Mouse (Mus musculus) testis, postnatal 10 days (tissue): ENCODE measurements around the gene Ttll3.

Experiments used
- DNase-seq: peaks from one replicate; pipeline ENCODE4 v3.0.0; 2021; ENCODE audit warnings: low spot score

The Ttll3 gene

DNA sequence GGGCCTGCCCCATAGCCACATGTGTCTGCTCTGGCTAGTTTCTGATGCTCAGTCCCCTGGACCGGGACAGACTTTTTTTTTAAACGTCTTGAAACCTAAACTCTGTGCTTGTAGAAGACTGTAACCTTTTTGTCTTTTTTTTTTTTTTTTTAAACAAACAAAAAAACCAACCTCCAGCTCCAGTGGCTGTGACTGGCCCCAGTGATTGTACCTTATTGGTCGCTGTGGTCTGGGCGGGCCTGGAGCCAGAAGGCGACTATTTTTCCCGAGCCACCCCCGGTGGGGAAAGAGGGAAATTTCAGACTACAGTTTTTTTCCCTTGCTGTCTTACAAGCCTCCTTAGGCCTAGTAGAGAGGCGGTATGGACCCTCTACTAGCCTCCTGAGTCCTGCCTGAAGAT, at the start of gene Ttll3:
Ttll3 (plus strand) TSS at position 301 of the 400 bp plus-strand sequence.
- DNase-seq, result no peak

DNA sequence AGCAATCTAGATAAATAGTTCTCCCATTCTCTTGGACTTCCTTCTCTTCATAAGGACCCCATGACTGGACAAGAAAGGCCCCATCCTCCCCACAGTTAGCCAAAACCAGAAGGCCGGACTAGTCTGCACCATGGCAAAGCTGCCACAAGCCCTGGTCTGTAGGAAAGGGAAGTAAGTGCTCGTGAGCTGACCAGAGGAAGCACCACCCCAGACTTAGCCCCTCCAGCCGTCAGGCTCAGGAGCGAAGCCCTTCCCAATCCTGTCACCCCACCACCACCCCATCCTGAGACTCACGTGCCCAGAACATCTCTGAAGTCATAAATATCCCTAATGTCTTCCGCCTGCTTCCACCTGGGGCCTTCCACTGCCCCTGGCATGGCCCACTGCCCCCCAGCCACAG, 47.5 kb upstream of the Ttll3 start:
- no peak for DNase-seq

DNA sequence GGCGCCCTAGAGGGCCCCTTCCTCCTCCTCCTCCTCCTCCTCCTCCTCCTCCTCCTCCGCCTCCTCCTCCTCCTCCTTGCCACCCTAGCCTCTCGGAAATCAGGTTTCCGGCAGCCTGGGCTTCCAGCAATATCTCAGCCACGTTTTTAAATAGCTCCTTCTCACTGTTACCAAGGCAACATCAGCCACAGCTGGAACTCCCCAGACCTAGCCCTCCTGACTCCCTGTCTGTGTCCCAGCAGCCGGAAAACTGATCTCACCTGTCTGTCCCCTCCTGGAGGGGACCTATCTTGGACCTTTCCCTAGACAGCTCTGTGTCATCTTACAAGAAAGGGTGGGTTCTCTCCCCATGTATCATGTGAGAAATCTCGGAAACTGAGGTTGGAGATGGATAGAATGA, 46.8 kb upstream of the Ttll3 start:
- no peak for DNase-seq

DNA sequence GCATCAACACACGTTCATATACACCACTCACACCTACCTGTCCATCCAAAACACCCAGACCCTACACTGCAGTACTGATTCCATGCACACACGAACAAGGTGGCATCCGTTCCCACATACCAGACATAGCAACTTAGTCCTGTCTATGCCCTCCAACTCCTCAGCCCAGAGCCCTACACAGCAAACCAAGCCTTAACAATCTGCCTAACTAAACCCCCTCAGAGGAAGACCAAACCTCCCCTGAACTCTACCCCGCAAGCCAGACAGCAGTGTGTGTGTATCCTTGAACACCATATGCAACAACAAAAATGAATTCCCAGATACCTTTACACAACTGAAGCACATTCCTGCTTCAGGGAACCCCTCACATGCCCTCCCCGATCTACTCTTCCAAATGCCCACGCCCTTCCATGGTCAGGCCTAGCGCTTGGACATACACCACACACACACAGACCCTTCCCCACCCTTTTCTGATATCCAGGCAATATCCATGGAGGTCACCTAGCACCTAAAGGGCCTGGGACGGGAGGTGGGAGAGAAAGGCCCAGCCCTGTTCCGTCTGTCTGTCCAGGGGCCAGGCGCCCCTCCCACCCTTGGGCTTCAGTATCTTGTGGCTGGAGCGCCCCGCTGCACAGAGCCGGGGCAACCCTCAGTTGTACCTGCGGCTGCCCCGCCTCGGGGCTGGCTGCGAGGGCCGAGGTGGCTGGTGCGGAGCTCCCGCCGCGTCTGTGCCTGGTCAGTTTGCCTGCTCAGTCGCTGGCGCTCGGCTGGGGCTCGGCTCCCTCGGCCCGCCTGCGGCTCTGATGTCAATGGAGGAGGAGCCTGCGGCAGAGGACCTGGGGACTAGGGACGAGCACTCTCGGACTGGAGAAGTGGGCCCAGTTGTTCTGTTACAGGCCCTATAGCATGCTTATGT, 45.6 kb upstream of the Ttll3 start, which contains the start of gene Camk1:
Camk1 (minus strand) TSS at position 808 of the 916 bp plus-strand sequence.
- DNase-seq, result peak; percentile 78

DNA sequence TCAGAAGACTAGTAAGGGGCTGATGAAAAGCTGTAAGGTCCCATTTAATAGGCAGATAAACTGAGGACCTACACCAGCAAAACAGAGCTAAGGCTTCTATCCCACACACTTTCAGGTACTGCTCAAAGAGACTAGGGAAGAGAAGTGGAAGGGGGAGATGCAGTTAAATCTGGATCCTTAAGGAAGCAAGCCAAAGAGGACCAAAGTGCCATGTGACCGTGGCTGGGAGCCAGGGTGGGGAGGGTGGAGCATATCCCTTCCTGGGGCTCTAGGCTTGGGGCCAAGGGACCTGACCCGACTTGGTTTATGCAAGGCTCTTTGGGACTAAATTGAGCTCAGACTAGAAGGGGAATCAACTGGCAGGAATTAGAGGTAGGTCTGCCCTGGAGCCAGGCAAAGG, 44.7 kb upstream of the Ttll3 start:
- DNase-seq, result peak; percentile 78

DNA sequence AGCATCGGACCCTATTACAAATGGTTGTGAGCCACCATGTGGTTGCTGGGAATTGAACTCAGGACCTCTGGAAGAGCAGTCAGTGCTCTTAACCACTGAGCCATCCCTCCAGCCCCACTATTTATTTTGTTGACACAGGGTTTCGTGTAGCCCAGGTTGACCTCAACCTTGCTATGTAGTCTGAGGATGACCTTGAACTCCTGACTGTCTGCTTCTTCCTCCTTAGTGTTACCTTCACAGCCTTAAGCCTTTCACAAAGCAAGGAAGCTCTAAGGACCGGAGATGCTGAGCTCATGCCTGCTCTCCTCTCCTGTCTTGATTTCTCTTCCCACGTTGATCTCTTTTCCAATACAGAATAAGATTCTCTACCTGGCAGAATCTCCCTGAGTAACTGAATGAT, 42.2 kb upstream of the Ttll3 start:
- no peak for DNase-seq

DNA sequence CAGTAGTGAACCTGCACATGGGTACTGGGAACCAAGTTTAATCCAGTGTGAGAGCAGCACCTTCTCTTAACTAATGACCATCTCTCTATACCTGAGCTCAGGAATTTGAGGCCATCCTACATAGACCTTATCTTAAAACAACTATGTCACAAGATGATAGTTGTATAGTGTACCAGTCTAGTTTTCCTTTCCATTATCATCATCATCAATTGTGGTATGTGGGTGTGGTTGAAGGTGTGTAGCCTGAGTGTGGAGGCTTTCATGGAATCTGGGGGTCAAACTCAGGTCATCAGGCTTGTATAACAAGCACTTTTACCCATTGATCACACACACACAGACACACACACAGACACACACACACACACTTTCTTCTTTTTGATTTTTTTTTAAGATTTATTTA, 38.5 kb upstream of the Ttll3 start:
- DNase-seq, result no peak

DNA sequence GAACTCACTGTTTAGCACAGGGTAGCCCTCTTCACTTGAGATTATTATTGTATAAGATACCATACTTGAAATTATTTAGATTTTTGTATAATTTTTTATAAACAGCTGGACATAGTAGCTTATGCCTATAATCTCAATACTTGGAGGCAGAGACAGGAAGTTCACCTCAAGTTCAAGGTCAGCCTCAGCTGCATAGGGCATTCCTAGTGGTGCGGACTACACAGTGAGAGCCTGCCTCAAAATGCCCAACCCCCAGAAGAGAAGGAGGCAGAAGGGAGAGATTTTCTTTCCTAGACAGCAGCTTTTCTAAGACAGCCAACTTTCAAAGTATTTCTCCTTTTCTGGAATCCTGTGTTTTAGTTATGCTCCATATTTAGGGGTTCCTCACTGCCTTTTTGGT, 37.9 kb upstream of the Ttll3 start:
- DNase-seq, result no peak

DNA sequence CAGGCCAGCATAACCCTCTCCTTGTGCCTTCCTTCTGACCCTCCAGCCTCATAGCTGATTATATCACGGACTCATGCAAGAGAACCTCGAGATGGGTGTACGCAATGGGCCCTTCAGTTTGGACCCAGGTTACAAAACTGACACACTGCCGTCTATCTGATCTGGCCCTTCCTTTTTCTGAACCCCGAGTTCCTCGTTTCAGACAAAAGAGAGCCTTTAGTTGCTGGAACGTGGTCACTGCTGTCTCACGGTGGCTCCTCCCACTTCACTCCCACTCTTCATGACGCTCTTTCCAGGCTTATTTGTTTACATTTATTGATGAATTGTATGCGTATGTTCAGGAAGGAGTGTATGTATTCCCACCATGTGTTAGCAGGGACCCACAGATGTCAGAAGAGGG, 37.4 kb upstream of the Ttll3 start:
- DNase-seq, result no peak

DNA sequence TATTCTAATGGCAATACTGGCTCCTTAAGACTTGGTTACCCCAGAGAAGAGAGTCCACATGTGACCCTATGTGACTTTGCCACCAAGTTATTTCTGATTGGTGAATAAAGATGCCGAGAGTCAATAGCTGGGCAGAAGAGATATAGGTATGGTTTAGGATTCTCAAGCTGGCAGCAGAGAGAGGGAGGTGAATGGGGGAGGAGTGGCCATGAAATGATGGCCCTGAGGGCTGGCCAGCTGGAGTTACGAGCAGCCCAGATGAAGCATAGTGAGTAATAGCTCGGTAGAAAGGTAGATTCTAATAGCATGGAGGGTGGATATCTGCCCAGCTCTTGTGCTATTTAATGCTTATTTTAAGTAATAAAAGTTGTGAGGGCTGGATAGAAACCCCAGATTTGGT, 36.2 kb upstream of the Ttll3 start:
- no peak for DNase-seq

DNA sequence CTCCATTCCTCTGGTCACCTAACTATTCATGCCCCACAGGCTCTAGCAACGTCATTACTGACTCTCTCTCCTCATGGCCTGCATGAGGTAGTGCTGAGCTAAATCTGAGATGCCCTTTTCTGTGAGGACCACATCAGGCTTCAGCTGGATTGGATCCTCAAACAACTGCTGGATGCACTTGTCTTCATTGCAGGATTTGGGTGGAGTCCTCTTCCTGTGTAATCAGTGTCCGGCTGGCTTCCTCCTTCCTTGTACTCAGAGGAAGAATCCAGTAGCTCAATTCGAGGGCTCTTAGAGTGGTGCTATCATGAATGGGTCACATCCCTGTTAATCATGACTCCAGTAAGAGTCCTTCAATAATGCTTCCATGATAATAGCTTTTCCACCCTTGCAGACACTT, 35.4 kb upstream of the Ttll3 start:
- no peak for DNase-seq

DNA sequence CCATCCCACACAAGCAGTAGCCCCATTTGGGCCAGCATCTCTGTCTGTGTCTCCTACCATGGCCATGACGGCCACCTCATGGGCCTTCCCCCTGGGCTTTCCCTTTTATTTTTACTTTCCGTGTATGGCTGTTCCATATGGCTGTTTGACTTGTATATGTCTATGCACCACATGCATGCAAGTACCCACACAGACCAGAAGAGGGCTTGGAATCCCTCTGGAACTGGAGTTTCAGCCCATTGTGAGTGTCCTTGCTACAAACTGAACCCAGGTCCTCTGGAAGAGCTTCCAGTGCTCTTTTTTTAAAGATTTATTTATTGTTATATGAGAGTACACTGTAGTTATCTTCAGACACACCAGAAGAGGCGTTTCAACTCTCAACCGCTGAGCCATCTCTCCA, 27.6 kb upstream of the Ttll3 start:
- DNase-seq, result no peak

DNA sequence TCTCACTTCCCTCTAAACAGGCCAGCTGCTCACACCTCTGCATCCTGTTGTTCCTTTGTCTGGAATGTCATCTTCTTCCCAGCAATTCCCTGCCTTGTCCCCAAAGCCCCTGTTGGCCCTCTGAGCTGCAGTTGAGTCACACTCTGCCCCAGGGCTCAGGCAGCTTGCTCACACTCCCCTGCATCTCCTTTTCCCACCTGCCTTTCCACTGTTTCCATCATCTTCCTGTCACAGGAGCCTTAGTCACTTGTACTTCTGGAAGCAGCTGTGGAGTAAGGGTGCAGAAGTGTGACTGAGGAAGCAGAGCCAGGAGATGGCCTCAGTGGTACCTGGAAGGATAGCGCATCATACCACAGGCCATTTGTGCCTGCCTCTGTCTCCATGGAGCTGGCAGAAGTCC, 26.8 kb upstream of the Ttll3 start:
- DNase-seq, result no peak

DNA sequence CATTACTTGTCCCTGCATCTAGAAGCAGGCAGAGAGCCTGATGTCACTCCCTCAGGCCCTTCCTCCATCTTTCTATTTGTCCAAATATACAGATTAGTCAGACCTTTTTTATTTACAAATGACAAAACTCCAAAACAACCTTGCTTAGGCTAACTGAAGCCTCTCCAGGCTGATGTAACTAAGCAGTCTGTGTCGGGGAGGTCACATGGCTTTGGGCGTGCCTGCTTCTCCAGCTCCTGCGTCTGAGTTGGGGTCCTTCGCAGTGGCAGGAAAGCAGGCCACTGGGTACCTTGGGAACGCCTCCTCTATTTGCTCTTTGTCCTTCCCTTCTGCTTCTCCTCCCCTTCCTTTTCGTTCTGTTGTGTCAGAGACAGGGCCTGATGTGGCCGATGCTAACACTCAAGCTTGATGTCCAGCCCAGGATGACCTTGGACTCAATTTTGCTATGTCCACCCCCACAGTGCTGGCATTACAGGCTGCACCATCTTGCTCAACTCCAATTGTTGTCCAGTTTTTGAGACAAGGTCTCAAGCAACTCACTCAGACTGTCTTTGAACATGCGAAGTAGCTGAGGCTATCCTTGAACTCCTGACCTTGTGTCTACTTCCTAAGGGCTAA, 24.4 kb upstream of the Ttll3 start:
- no peak for DNase-seq

DNA sequence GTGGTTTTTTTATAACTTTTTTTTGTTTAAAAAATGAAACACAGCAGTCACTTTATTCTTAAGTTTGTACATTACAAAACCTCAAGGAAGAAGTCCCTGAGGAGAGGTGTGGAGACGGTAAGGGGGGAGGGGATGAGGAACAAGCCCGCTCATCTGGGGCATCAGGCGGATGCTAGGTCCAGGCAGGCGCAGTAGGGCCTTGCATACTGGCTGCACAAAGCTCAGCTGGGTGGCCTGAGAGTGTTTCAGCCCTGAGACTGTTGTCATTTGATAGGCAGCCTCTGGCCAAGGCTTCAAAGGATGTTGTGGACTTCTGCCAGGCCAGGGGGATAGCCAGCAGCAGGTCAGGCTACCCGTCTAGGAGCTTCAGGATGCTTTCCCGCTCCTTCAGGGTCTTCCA, 22.4 kb upstream of the Ttll3 start:
- DNase-seq, result no peak

DNA sequence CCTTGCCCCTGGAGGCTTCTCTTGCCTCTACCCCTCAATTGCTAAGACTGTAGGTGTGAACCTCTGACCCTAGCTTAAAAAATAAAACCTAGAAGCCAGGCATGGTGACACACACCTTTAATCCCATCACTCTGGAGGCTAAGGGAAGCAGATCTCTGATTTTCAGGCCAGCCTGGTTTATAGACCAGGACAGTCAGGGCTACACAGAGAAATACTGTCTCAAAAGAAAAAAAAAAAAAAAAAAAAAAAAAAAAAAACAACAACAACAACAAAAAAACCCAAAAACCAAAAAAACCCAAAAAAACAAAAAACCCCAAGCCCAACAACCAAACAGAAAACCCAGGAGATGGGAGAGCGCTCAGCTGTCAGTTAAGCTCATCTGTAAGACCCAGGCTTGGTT, 21.5 kb upstream of the Ttll3 start:
- no peak for DNase-seq

DNA sequence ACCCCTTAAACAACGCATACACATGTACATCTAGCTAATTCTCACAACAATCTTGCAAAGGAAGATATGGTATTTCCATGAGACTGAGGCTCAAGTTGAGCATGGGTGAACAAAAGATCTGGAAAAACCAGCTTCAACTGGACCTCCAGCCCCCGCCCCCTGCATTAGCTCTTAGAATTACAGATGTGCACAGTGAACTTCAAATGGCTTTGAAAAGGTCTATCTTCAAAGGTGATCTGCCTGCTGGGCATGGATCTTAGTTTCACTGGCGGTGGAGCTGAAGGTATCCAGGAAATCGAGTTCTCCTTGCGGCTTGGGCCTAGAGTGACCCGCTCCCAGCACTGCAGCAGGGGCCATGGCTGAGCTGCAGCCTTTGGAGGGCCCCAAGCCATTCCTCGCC, 20.9 kb upstream of the Ttll3 start:
- DNase-seq, result no peak

DNA sequence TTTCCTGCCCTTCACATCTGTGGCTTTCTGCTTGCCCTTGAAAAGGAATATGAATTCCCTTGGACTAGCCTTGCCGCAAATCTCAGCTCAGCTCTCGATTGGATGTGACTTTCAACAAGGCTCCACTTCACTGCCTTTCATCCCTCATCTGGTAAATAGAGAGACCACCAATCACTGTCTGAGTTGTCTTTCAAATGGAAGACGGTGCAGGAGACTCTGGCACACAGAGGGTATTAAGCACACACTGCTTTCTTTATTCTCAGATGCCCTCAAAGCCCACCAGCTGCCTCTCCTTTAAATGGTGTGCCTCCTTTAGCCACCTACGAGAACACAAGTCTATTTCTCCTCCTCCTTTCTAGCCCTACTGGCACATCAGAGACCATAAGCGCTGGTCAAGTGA, 20.5 kb upstream of the Ttll3 start:
- no peak for DNase-seq

DNA sequence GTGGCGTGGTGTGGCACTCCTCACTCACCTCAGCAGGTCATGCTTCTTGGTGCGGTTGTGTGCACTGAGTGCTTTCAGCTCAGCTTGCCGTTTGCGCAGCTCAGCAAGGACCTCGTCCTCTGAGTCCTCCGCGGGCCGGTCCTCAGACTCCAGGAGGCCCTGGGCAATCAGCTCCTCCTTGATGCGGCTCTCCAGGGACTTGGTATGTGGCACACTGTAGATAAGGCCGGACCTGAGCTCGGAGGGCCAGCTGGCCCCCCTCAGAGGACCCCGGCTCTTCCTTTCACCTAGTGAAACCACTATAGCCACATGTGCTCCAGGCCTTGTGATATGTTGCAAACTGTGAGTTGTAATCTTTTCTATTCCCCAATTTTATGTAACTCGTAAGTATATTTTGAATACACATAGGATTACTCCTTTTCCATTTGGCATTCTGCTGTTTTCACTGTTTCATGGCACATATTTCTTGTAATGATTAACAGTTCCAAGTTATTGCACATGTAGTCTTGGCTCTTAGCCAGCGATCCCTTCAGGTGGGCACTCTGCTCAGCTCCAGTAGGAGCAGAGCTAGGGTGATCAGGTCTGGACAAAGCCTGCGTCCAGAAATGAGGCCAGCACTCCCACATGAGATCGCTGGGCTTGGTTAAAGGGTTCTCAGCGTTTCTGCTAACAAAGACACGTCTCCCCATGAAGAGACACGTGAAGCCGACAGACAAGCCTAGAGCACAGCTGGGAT, 18.7 kb upstream of the Ttll3 start:
- no peak for DNase-seq

DNA sequence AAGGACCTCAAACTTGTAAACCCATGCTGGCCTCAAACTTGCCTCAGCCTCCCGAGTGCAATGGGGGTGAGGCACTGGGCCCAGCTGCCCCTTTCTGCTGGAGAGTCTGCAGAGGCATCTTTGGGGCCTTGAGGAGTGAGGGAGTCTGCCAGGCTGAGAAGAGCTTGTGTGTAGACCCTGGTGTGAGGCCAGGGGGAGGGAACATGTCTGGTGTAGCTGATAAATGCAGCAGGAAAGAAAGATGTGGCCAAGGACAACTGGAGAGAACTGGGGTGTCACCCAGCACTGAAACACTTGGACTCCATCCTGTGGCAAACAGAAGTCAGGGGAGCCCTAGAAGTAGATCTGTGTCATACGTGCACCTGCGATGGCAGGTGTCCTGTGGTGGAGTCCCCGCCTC, 15.6 kb upstream of the Ttll3 start:
- no peak for DNase-seq

DNA sequence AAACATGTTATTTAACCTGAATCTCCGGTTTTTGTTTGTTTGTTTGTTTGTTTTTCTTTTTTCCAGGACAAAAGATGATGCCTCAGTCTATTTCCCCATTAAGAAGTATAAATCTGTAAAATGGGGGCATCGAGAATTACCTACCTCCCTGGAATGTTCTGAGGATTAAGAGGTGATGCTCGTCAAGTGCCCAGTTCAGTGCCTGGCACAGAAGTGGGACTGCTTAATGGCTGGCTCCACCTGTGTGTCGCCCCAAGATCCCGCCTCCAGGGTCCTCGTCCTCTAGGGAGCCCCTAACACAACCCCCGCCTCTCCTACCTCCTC, 11.9 kb upstream of the Ttll3 start:
- no peak for DNase-seq

DNA sequence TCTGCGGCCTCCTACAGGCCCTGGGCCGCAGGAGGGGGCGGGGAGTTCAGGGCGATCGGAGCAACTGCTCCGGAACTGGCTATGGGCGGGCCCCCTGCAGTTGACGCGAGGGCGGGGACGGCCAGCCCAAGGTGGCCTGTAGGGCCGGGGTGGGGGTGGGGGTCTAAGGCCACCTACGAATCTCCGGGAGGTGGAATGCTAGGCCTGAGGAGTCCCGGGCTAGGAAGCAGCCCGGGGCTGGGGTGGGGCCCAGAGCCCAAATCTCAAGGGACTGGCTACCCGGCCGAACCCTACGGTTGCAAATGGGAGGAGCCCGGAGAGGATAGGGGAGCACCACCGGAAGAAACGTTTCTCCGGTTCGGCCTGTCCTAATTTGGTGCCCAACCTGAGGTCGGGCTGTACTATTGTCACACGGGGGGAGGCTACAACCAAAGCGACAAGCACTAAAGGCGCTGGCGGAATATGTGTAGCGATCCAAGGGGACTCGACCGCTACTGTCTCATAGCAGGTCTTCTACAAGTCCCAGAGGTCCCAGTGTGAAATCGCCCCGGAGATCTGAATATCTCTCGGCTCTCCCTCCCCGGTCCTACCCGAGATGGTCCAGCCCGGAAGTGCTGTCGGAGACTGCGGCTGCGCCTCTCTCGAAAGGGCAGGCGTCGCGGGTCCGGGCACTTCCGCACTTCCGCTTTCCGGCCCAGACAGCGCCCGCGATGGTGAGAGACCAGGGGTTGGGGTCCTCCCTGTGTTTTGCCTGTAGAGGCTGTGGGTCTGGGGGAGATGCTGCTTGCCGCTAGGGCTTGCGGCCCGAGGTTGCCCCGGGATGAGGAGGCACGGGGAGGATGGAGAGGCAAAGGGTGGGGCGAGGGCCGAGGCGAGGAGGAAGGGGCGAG, 11.3 kb upstream of the Ttll3 start, which contains the start of the genes Tada3 and Arpc4:
Tada3 (minus strand) TSS at position 388 of the 890 bp plus-strand sequence.
Arpc4 (plus strand) TSS at position 620 of the 890 bp plus-strand sequence.
- DNase-seq, result peak; percentile 93
